Mouse (Mus musculus): Measurements from ENCODE around the gene Pax2.

GRCm38 (mm10) chr19:44821581-44821980 lies 65.7 kb downstream of the Pax2 start:
- TF ChIP-seq CTCF (IDR thresholded peaks at IDR 0.05; ENCODE audit: borderline replicate concordance, insufficient read depth, low read length) (no peak), POLR2A (IDR thresholded peaks at IDR 0.05; ENCODE audit: low read depth, low read length) (no peak)
